Mouse (Mus musculus): ENCODE data around the gene Gpbar1. TPM values are rescaled to one million over a fixed set of nuclear protein-coding genes. Genes with fewer than 3 reads are reported as not detected.

Gpbar1 gene
- total RNA-seq, 2 experiments from 2014 or later = not detected

- no peak for DNase-seq
- intact Hi-C loops (cut with DNase I) = no loop called here
Observed at GRCm38 (mm10) chr1:74293306-74293960, 15.1 kb downstream of the Gpbar1 start.

GRCm38 (mm10) chr1:74294090-74294643 is 15.8 kb downstream of the Gpbar1 start:
- no peak for DNase-seq
- intact Hi-C loops (cut with DNase I) = no loop called here

DNA sequence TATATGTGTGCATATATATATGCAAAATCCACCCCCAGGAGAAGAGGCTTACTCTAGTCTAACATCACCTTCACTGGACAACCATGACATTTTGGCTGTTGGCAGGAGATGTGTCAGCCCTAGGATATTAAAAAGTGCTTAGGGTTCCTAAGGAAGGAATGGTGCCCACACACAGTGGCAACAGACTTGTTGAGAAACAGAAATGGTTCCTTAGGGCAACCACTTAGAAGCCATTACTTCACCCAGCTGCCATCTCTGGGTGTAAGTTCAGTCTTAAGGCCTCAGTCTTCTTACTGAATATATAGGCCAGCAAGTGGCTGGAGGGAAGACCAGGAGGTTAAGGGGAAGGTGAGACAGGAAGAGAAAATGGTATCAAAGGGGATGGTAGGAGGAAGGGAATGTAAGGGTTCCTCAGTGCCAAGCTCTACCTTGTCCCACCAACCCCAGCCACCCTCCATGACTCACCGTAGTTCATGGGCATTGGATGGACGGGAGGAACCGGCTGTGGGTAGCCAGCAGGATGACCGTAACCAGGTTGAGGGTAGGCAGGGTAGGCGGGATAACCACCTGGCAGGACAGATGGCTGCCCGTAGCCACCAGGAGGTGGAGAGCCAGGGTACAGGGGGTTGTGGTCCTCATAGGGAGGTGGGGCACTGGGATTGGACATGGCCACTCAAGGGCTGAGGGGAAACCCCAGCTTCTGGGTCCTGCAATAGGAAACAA is 16.5 kb downstream of the Gpbar1 start:
- no peak for DNase-seq
- intact Hi-C loops (cut with DNase I) = no loop called here

DNA sequence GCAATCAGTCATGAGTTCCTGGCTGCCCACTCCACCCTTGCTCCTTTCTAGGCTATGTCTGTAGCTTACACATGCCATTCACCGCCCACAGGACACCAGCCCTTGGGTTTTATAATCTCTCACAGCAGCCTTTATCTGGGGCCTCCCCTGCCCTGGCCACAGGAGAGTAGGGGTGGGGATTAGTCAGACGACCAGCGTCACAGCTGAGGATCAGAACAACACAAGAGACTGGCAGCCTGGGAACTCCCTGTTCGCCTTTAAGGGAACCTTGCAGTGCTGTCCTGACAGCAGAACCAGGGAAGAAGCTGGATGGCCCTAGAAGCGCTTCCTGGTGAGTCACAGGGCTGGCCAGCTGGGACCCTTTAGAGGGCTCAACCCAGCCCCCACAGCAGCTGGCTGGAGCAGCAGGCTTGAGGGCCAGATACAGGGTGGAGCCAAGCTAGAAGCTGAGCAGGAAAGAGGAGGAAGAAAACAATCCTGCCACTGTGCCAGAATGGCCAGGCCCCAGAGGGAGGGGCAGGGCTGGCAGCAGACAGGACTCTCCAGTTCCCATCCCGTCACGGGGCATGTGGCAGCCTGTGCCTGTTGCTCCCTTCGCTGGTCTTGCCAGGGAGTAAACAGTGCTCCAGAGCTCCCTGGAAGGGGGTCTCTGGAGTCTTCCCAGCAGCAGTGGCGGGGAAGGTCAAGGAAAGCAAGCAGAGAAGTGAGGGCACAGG is 17.3 kb downstream of the Gpbar1 start:
- DNase-seq = peak; percentile 93 to 94
- intact Hi-C loops (cut with DNase I) = no loop called here

GRCm38 (mm10) chr1:74296477-74296876 is 18.1 kb downstream of the Gpbar1 start:
- intact Hi-C loops (cut with DNase I) = no loop called here
- DNase-seq = no peak

GRCm38 (mm10) chr1:74297269-74297668 is 18.9 kb downstream of the Gpbar1 start:
- DNase-seq = peak in 1 of 2 experiments; percentile 44
- intact Hi-C loops (cut with DNase I) = no loop called here

GRCm38 (mm10) chr1:74298157-74298750 is 19.9 kb downstream of the Gpbar1 start:
- DNase-seq = no peak
- intact Hi-C loops (cut with DNase I) = no loop called here

DNA sequence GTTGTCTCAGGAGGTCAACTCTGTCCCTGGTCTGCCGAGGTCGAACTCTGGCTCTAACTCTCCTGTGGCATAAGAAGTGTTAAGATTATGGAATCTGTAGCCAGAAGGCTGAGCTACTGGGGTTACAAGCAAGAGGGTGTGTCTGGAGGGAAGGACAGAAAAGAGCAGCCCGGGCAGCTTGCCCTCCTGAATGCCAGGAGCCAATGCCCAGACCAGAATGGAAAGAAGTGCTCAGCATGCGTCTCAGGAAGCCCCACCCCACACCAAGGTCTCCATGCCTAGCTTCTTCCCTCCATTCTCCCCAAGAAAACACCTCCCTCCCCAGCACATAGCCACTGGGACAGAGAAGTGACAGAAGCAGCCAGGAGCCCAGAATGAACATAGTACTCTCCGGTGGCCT is 20.6 kb downstream of the Gpbar1 start:
- intact Hi-C loops (cut with DNase I) = no loop called here
- peak; percentile 66 for DNase-seq

GRCm38 (mm10) chr1:74300347-74301110 is 22.2 kb downstream of the Gpbar1 start:
- intact Hi-C loops (cut with DNase I) = no loop called here
- no peak for DNase-seq

DNA sequence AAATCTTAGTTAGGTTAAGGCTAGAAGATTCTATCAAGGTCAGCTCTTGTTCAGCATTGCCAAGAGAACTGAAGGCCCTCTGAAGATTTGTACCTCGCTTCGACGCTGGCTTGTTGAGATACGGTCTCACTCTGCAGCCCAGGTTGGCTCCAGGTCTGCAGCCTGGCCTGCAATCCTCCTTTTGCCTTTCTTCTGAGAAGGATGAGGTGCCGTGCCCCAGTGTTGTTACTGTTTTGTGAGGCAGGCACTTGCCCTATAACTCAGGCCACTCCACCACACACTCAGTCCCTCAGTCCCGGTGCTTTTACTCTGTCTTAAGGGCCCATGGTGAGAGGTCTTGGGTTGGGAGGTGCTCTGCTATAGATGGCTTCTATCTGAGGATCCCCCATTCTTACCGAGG is 23.9 kb downstream of the Gpbar1 start:
- intact Hi-C loops (cut with DNase I) = no loop called here

GRCm38 (mm10) chr1:74302835-74303234 is 24.5 kb downstream of the Gpbar1 start:
- intact Hi-C loops (cut with DNase I) = no loop called here
- no peak for DNase-seq

More for the DNA sequence above, 23.9 kb downstream of the Gpbar1 start:
- no peak for DNase-seq

DNA sequence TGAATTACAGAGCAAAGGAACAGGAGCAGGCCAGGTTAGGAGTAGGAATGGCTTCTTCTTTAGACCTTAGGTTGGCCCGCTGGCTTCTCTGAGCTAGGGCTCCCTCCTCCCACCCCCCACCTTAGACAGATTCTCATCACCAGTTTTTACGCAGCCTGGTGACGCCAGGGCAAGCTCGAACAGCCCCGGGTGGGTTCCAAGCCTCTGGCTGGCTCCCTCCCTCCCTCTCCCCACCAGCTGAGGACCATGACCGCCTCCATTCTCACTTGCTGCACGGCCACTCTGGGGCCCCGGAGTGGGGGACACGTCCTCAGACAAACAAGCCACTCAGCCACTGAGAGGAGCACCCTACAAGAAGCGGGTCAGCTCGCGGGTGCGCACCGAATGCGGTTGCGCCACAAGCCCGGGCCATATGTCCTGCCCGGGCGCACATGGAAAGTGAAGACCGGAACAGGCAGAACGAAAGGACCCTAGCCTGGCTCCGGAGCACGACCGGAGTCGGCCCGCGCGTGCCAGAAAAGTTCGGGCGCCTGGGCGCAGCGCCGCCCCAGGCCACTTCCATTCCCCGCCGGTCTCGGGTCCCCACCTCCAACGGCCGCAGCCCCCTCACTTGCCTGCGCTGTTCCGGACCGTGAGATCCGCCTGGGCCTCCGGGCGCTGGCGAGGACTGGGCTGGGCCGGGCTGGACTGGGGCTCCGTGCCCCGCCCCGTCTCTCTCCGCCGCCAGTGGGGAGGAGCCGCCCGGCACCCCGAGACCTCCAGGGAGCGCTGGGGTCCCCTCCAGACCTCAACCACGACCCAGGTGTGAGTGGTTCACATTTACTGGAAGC is 25.4 kb downstream of the Gpbar1 start:
- intact Hi-C loops (cut with DNase I) = no loop called here

DNA sequence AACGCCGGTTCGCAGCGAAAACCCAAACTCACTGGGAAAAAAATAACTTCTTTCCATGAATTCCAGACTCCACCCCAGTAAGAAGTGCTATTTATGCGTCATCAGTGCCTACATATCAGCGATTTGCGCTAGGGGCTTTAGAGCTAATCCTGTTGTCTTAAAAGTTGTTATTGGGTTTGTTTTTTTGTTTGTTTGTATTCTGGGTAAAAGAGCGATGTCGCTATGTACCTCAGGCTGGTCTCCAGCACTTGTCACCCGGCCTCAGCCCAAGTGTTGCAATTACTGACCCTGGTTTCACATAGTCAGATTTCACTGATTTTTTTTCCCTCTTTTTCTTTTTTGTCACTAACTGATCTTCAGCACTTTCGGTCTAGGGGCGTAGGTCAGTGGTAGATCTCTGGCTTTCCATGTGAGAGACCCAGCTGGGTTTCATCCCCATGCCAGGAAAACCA is 26.0 kb downstream of the Gpbar1 start:
- DNase-seq = no peak
- intact Hi-C loops (cut with DNase I) = no loop called here

More for the DNA sequence above, 25.4 kb downstream of the Gpbar1 start:
- DNase-seq = peak; percentile 78 to 85

GRCm38 (mm10) chr1:74304946-74305345 is 26.6 kb downstream of the Gpbar1 start:
- intact Hi-C loops (cut with DNase I) = no loop called here
- DNase-seq = no peak

GRCm38 (mm10) chr1:74305522-74305921 is 27.2 kb downstream of the Gpbar1 start, which contains the start of gene Tmbim1:
Gene Tmbim1 (minus strand): TSS chr1:74305622.
- no peak for DNase-seq
- intact Hi-C loops (cut with DNase I) = no loop called here

- intact Hi-C loops (cut with DNase I) = no loop called here
- no peak for DNase-seq
Observed at GRCm38 (mm10) chr1:74307146-74307545, 28.8 kb downstream of the Gpbar1 start.

DNA sequence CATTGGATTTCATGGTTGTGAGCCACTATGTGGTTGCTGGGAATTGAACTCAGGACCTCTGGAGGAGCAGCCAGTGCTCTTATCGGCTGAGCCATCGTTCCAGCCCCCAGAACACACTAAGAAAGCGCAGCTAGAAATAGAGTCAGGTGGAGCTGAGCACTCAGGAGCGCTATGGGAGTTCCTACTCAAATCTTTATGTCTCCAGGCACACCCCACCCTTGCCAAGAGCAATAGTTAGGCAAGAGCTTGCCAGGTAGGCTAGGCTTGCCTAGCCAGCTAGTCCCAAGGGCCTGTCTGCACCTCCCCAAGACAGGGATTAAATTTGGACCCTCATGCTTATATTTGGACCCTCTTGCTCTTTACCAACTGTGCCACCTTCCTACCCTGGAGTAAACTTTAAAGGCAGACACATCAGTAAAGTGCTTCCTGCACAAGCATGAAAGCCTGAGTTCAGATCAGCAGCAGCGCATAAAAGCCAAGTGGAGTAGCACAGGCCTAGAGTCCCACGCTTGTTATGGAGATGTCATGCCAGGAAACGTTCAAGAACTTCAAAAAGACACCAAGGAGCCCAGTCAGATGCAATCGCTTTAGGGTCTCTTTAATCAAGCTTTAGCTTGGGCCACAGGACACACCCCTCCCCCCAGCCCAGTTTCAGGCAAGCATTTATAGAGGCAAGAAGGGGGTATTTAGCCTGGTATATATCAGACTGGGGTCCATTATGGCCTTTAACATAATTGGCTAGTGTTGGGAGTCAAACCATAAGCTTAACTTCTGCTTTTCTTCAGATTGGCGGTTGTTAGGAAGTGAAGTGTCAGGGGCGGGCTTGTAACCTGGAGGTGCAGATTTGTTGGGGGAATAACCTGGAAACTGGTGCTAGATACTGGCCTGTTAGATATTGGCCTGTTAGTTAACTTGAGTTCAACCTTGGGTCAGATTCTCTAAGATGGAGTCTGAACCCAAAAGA is 29.9 kb downstream of the Gpbar1 start:
- DNase-seq = no peak
- intact Hi-C loops (cut with DNase I) = no loop called here

GRCm38 (mm10) chr1:74309767-74310166 is 31.4 kb downstream of the Gpbar1 start:
- intact Hi-C loops (cut with DNase I) = loop anchor here (5.0 kb wide), 1 partner anchor 143 kb away; no protein-coding TSS in a partner anchor
- DNase-seq = no peak
